Comparison of ENCODE assay signal across 8 mouse cellular contexts in the genomic region with DNA sequence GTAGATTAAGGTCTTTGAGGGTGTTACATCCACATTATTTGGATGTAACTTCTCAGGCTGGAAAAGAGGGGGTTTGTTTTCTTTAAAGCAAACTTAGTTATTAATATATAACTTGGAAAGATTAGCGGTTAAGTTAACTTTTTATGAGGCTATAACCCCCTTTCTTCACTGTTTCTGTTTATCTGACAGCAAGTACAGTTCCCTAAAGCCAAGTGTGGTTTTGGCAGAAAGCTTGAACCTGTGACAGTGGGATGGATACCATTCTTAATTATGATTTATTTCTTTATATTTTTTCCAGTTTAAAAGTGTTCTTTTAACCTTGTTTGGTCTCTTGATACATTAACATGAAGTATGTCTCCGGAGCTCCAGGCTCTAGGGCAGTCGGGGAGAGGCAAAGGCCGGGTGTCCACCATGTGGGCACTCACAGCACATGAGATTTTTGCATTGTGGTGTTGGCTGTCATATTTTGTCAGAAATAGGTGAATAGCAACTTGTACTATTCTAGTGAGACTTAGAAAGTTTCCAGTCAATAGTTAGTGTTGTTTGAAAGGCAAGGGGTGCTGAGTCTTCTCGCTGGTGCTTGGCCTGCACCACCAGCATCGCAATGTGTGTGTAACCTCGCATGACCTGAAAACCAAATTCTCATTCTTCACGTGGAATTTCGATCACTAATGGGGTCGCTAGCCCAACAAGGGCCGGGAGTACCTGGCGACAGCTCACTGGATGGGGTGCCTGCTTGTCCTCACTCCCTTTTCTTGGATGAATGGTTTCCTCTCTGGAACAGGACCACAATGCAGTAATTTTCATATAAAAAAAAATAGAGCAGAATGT. TPM values are rescaled to one million over a fixed set of nuclear protein-coding genes. Genes with fewer than 3 reads are reported as not detected.
DNase-seq lines count a peak whose midpoint lies in the region; ATAC-seq and TF ChIP-seq lines count a peak whose summit lies in the region.

No protein-coding gene starts in this region.

- H3K9ac ChIP-seq in kidney, postnatal 0 days (ENCODE audit: low read depth, low read length) = 0 out of 2 replicates have a peak overlapping the region, but pooled peaks have one; percentile 23
- H3K9ac ChIP-seq in embryonic facial prominence, embryonic 11.5 days (replicated peaks; ENCODE audit: low read length) = no peak overlapping the region
- peak overlapping the region; percentile 56 for H3K9ac ChIP-seq in hindbrain, embryonic 13.5 days
- peak overlapping the region; percentile 1; the same call in 1 of the 2 replicates for H3K9ac ChIP-seq in midbrain, embryonic 15.5 days

- H3K4me3 ChIP-seq in kidney, postnatal 0 days (replicated peaks; ENCODE audit: low read depth, low read length) = peak overlapping the region; percentile 86
- no peak overlapping the region for H3K4me3 ChIP-seq in embryonic facial prominence, embryonic 11.5 days (ENCODE audit: low read depth, low read length)
- H3K4me3 ChIP-seq in hindbrain, embryonic 13.5 days = peak overlapping the region; percentile 79
- peak overlapping the region; percentile 87 for H3K4me3 ChIP-seq in midbrain, embryonic 15.5 days

- H3K4me1 ChIP-seq in kidney, postnatal 0 days (replicated peaks; ENCODE audit: insufficient read depth, low read length) = 0 out of 2 replicates have a peak, but pooled peaks cover 3% of the 10 kb centered on the region
- no peaks in the 10 kb centered on the region for H3K4me1 ChIP-seq in embryonic facial prominence, embryonic 11.5 days (ENCODE audit: control insufficient read depth, insufficient read depth, low read length)
- peaks cover 44% of the 10 kb centered on the region for H3K4me1 ChIP-seq in hindbrain, embryonic 13.5 days (replicated peaks)
- peaks cover 45% of the 10 kb centered on the region for H3K4me1 ChIP-seq in midbrain, embryonic 15.5 days

- no peak for ATAC-seq in kidney, postnatal 0 days (replicated peaks; ENCODE audit: low FRiP score, low read depth)
- no peak for ATAC-seq in embryonic facial prominence, embryonic 11.5 days (replicated peaks; ENCODE audit: insufficient number of reproducible peaks, low FRiP score, low TSS enrichment, low read depth)
- no peak for ATAC-seq in hindbrain, embryonic 13.5 days (ENCODE audit: low FRiP score)
- no peak for ATAC-seq in midbrain, embryonic 15.5 days (replicated peaks)
- ATAC-seq in activated CD4-positive, CD25-positive, alpha-beta regulatory T cell, adult 4 months = no peak

- no peaks in the 10 kb centered on the region for H3K9me3 ChIP-seq in kidney, postnatal 0 days (replicated peaks; ENCODE audit: low read length)
- no peaks in the 10 kb centered on the region for H3K9me3 ChIP-seq in embryonic facial prominence, embryonic 11.5 days (replicated peaks; ENCODE audit: control insufficient read depth, low read length)
- no peaks in the 10 kb centered on the region for H3K9me3 ChIP-seq in hindbrain, embryonic 13.5 days
- no peaks in the 10 kb centered on the region for H3K9me3 ChIP-seq in midbrain, embryonic 15.5 days

- peak overlapping the region; percentile 99 for H3K4me2 ChIP-seq in kidney, postnatal 0 days (ENCODE audit: low read length)
- 0 out of 2 replicates have a peak overlapping the region, but pooled peaks have one; percentile 10 for H3K4me2 ChIP-seq in embryonic facial prominence, embryonic 11.5 days (ENCODE audit: low read depth, low read length)
- peak overlapping the region; percentile 99 for H3K4me2 ChIP-seq in hindbrain, embryonic 13.5 days
- H3K4me2 ChIP-seq in midbrain, embryonic 15.5 days = peak overlapping the region; percentile 96

- no peaks in the 10 kb centered on the region; the same call in 1 of the 2 replicates for H3K27me3 ChIP-seq in kidney, postnatal 0 days (ENCODE audit: insufficient read depth, low read length)
- peaks cover 2% of the 10 kb centered on the region; the same call in 1 of the 2 replicates for H3K27me3 ChIP-seq in embryonic facial prominence, embryonic 11.5 days (ENCODE audit: control insufficient read depth, insufficient read depth, low read length)
- peaks cover 16% of the 10 kb centered on the region for H3K27me3 ChIP-seq in hindbrain, embryonic 13.5 days
- H3K27me3 ChIP-seq in midbrain, embryonic 15.5 days (replicated peaks) = no peaks in the 10 kb centered on the region

- no peak for DNase-seq in kidney, postnatal 0 days (ENCODE audit: low spot score)
- DNase-seq in kidney, adult 11 months = no peak
- no peak for DNase-seq in embryonic facial prominence, embryonic 11.5 days (ENCODE audit: low spot score)
- no peak for DNase-seq in thymus, postnatal 25 days
- no peak for DNase-seq in adrenal gland, postnatal 14 days

- H3K27ac ChIP-seq in kidney, postnatal 0 days = no peak overlapping the region
- no peak overlapping the region for H3K27ac ChIP-seq in embryonic facial prominence, embryonic 11.5 days (replicated peaks; ENCODE audit: low read depth, low read length)
- H3K27ac ChIP-seq in hindbrain, embryonic 13.5 days = no peak overlapping the region
- no peak overlapping the region for H3K27ac ChIP-seq in midbrain, embryonic 15.5 days

- TF ChIP-seq CTCF in kidney, postnatal 0 days (IDR thresholded peaks at IDR 0.05; ENCODE audit: low read depth) = no peak

- WGBS in kidney, postnatal 0 days = 47% methylated on average over 12 of the region's 12 CpGs
- 57% methylated on average over 12 of the region's 12 CpGs for WGBS in embryonic facial prominence, embryonic 11.5 days
- WGBS in hindbrain, embryonic 13.5 days = 49% methylated on average over 12 of the region's 12 CpGs
- 47% methylated on average over 12 of the region's 12 CpGs for WGBS in midbrain, embryonic 15.5 days

- H3K36me3 ChIP-seq in kidney, postnatal 0 days (ENCODE audit: insufficient read depth, low read length) = no peaks in the 10 kb centered on the region
- no peaks in the 10 kb centered on the region for H3K36me3 ChIP-seq in embryonic facial prominence, embryonic 11.5 days (replicated peaks; ENCODE audit: control insufficient read depth, insufficient read depth, low read depth, low read length)
- no peaks in the 10 kb centered on the region for H3K36me3 ChIP-seq in hindbrain, embryonic 13.5 days
- no peaks in the 10 kb centered on the region for H3K36me3 ChIP-seq in midbrain, embryonic 15.5 days (replicated peaks)

RNA-seq across cellular contexts. Expression of a gene that starts 2.8 kb away (rescaled TPM):
- 11.0 and 12.0 TPM in 2 replicates for polyA plus RNA-seq in kidney, postnatal 0 days (2015; fragmentation: Nextera tagmentation; extraction: Ambion mirVana)
- polyA plus RNA-seq in embryonic facial prominence, embryonic 11.5 days (2014; fragmentation: Nextera tagmentation; extraction: Ambion mirVana) = 3.6 and 3.8 TPM in 2 replicates
- 5.2 and 5.8 TPM in 2 replicates for polyA plus RNA-seq in hindbrain, embryonic 13.5 days (2015; fragmentation: Nextera tagmentation; extraction: Ambion mirVana)
- 7.8 and 10.1 TPM in 2 replicates for polyA plus RNA-seq in midbrain, embryonic 15.5 days (2015; fragmentation: Nextera tagmentation; extraction: Ambion mirVana)
- 27.8 and 31.7 TPM in 2 replicates for total RNA-seq in adrenal gland, postnatal 14 days (2021)
- 1 to 10 TPM in 1 of 2 experiments, under 1 TPM in 1; 0.84 to 1.2 TPM for polyA plus RNA-seq in activated CD4-positive, CD25-positive, alpha-beta regulatory T cell, adult 4 months (2017; shearing (Covaris generic))

RNA-seq across cellular contexts. Expression of a gene that starts 56.9 kb away (rescaled TPM):
- polyA plus RNA-seq in kidney, postnatal 0 days (2015; fragmentation: Nextera tagmentation; extraction: Ambion mirVana) = 59.4 and 65.0 TPM in 2 replicates
- 29.3 and 34.6 TPM in 2 replicates for polyA plus RNA-seq in embryonic facial prominence, embryonic 11.5 days (2014; fragmentation: Nextera tagmentation; extraction: Ambion mirVana)
- 37.3 and 37.4 TPM in 2 replicates for polyA plus RNA-seq in hindbrain, embryonic 13.5 days (2015; fragmentation: Nextera tagmentation; extraction: Ambion mirVana)
- polyA plus RNA-seq in midbrain, embryonic 15.5 days (2015; fragmentation: Nextera tagmentation; extraction: Ambion mirVana) = 33.9 and 38.2 TPM in 2 replicates
- 58.7 and 68.2 TPM in 2 replicates for total RNA-seq in adrenal gland, postnatal 14 days (2021)
- 1 to 10 TPM; 6.7 to 8.3 TPM for polyA plus RNA-seq in activated CD4-positive, CD25-positive, alpha-beta regulatory T cell, adult 4 months (2017; shearing (Covaris generic))

Comparison
In these comparisons a context has a peak if more than half of its experiments do, and no peak if none do; other contexts are left out.
1. H3K4me2 ChIP-seq: peak in every context shown above with its lines; median percentile 99 in kidney, postnatal 0 days; 99 in hindbrain, embryonic 13.5 days; 96 in midbrain, embryonic 15.5 days; 10 in embryonic facial prominence, embryonic 11.5 days.